Mouse (Mus musculus): ENCODE results near the gene Ppm1k.
"Not testable (repeated sequence)": the region's sequence is repeated elsewhere in the genome, so short reads cannot be mapped to it uniquely, and the experiment has no call there.

The Ppm1k gene

GRCm38 (mm10) chr6:57535386-57535936, at the start of gene Ppm1k:
Gene Ppm1k, minus strand, starts transcription at chr6:57535468.
- DNase-seq (ENCODE audit: low read depth), result peak; percentile 97

GRCm38 (mm10) chr6:57582356-57582755, 47.1 kb upstream of the Ppm1k start:
- DNase-seq (ENCODE audit: low read depth), result no peak

- DNase-seq (ENCODE audit: low read depth), result no peak
These were observed 46.3 kb upstream of the Ppm1k start for GRCm38 (mm10) chr6:57581595-57581994.

GRCm38 (mm10) chr6:57580881-57581548, 45.7 kb upstream of the Ppm1k start, which contains the start of gene Herc6:
Gene Herc6, plus strand, starts transcription at chr6:57581000.
- peak; percentile 47 for DNase-seq (ENCODE audit: low read depth)

GRCm38 (mm10) chr6:57571587-57571986, 36.3 kb upstream of the Ppm1k start:
- no peak for DNase-seq (ENCODE audit: low read depth)

- peak; percentile 54 for DNase-seq (ENCODE audit: low read depth)
These were observed 35.1 kb upstream of the Ppm1k start for GRCm38 (mm10) chr6:57570170-57570974.

- DNase-seq (ENCODE audit: low read depth), result no peak
These were observed 32.4 kb upstream of the Ppm1k start for GRCm38 (mm10) chr6:57567630-57568029.

GRCm38 (mm10) chr6:57565452-57565851, 30.2 kb upstream of the Ppm1k start:
- no peak for DNase-seq (ENCODE audit: low read depth)

GRCm38 (mm10) chr6:57563454-57563853, 28.2 kb upstream of the Ppm1k start:
- no peak for DNase-seq (ENCODE audit: low read depth)

- DNase-seq (ENCODE audit: low read depth), result no peak
These were observed 22.6 kb upstream of the Ppm1k start for GRCm38 (mm10) chr6:57557796-57558317.

- DNase-seq (ENCODE audit: low read depth), result no peak
These were observed 16.0 kb upstream of the Ppm1k start for GRCm38 (mm10) chr6:57551211-57551796.

- DNase-seq (ENCODE audit: low read depth), result no peak
These were observed 9.6 kb upstream of the Ppm1k start for GRCm38 (mm10) chr6:57544866-57545265.

GRCm38 (mm10) chr6:57543591-57543990, 8.3 kb upstream of the Ppm1k start:
- not testable (repeated sequence) for DNase-seq (ENCODE audit: low read depth)

GRCm38 (mm10) chr6:57541737-57542335, 6.6 kb upstream of the Ppm1k start:
- no peak for DNase-seq (ENCODE audit: low read depth)

GRCm38 (mm10) chr6:57540950-57541498, 5.8 kb upstream of the Ppm1k start:
- DNase-seq (ENCODE audit: low read depth), result no peak

- no peak for DNase-seq (ENCODE audit: low read depth)
These were observed 2.6 kb upstream of the Ppm1k start for GRCm38 (mm10) chr6:57537887-57538286.

GRCm38 (mm10) chr6:57535971-57536669, 852 bp upstream of the Ppm1k start:
- no peak for DNase-seq (ENCODE audit: low read depth)

GRCm38 (mm10) chr6:57534611-57535286, 519 bp downstream of the Ppm1k start:
- peak; percentile 24 for DNase-seq (ENCODE audit: low read depth)

GRCm38 (mm10) chr6:57534231-57534610, 1.0 kb downstream of the Ppm1k start:
- DNase-seq (ENCODE audit: low read depth), result no peak

- no peak for DNase-seq (ENCODE audit: low read depth)
These were observed 1.9 kb downstream of the Ppm1k start for GRCm38 (mm10) chr6:57533410-57533809.

Measured in c-Kit-positive CD71-positive TER-119-negative erythroid progenitor cells, embryonic 14.5 days (primary cell).